Mouse (Mus musculus): ENCODE measurements around the gene Ntm. TPM values are rescaled to one million over a fixed set of nuclear protein-coding genes. Genes with fewer than 3 reads are reported as not detected.

Ntm gene
- polyA plus RNA-seq, 1 experiment from 2014 or later, result 22.6 TPM

- DNase-seq (ENCODE audit: low spot score), result no peak
- H3K36me3 ChIP-seq (ENCODE audit: control insufficient read depth, insufficient read depth, low read length), result no peaks in the 10 kb centered on the region
- H3K9ac ChIP-seq (ENCODE audit: low read length), result no peak overlapping the region
- H3K4me1 ChIP-seq (ENCODE audit: control insufficient read depth, insufficient read depth, low read length), result no peaks in the 10 kb centered on the region
- no peaks in the 10 kb centered on the region for H3K9me3 ChIP-seq (ENCODE audit: control insufficient read depth, low read length)
- no peak overlapping the region for H3K4me2 ChIP-seq (ENCODE audit: low read depth)
- WGBS, result 93% methylated on average over 3 of the region's 3 CpGs
- no peaks in the 10 kb centered on the region for H3K27me3 ChIP-seq (ENCODE audit: control insufficient read depth, insufficient read depth, low read length)
- no peak overlapping the region for H3K27ac ChIP-seq (ENCODE audit: low read depth, low read length)
- no peak overlapping the region for H3K4me3 ChIP-seq (ENCODE audit: low read depth, low read length)
- no peak for ATAC-seq (ENCODE audit: insufficient read depth, low FRiP score, low TSS enrichment)
These were observed 621.6 kb downstream of the Ntm start for GRCm38 (mm10) chr9:29341292-29341691.

GRCm38 (mm10) chr9:29335671-29336070, 627.3 kb downstream of the Ntm start:
- H3K27ac ChIP-seq (ENCODE audit: low read depth, low read length), result no peak overlapping the region
- ATAC-seq (ENCODE audit: insufficient read depth, low FRiP score, low TSS enrichment) (no peak), DNase-seq (ENCODE audit: low spot score) (no peak)
- H3K36me3 ChIP-seq (ENCODE audit: control insufficient read depth, insufficient read depth, low read length), result no peaks in the 10 kb centered on the region
- no peak overlapping the region for H3K4me3 ChIP-seq (ENCODE audit: low read depth, low read length)
- H3K4me2 ChIP-seq (ENCODE audit: low read depth), result no peak overlapping the region
- no peak overlapping the region for H3K9ac ChIP-seq (ENCODE audit: low read length)
- 85% methylated on average over 2 of the region's 2 CpGs for WGBS
- no peaks in the 10 kb centered on the region for H3K9me3 ChIP-seq (ENCODE audit: control insufficient read depth, low read length)
- H3K4me1 ChIP-seq (ENCODE audit: control insufficient read depth, insufficient read depth, low read length), result no peaks in the 10 kb centered on the region
- no peaks in the 10 kb centered on the region for H3K27me3 ChIP-seq (ENCODE audit: control insufficient read depth, insufficient read depth, low read length)

DNA sequence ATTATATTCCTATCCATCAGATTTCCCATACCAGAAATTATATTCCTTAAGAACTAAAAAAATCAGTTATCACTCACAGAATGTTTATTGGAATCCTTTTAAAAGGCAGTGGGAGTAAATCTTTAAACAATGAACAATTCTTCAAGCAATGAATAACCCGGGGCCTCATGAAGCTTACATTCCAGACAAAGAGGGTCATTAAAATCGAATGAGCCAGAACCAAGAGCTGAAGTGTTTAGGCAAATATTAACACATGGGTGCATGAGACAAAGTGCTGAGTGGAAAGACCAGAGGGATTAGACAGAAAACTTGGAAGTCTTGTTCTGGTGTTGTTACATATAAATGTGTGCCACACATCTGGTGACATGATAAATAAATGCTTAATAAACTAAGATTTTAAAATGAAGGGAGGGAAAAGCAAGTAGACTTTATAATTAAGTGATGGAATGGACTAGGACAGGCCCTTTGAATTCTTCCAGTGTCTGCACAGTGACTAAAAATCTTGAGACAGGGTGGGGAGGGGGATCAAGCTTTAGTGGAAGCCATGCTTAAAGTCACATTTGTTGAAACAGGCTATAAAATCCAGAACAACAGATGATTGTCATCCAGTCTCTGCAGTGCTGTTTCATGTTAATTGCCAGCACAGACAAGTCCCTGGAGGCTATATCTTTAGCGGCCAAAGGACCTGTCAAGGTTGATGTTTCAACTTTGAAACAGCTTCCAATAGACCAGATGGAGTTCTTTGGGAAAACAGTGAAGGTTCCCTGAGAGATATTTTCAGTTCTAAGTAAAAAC, 630.4 kb downstream of the Ntm start:
- no peak overlapping the region for H3K9ac ChIP-seq (ENCODE audit: low read length)
- no peak overlapping the region for H3K27ac ChIP-seq (ENCODE audit: low read depth, low read length)
- ATAC-seq (ENCODE audit: insufficient read depth, low FRiP score, low TSS enrichment), result no peak
- no peaks in the 10 kb centered on the region for H3K9me3 ChIP-seq (ENCODE audit: control insufficient read depth, low read length)
- 11% methylated on average over 3 of the region's 3 CpGs for WGBS
- DNase-seq (ENCODE audit: low spot score), result no peak
- no peak overlapping the region for H3K4me3 ChIP-seq (ENCODE audit: low read depth, low read length)
- H3K27me3 ChIP-seq (ENCODE audit: control insufficient read depth, insufficient read depth, low read length), result no peaks in the 10 kb centered on the region
- H3K36me3 ChIP-seq (ENCODE audit: control insufficient read depth, insufficient read depth, low read length), result no peaks in the 10 kb centered on the region
- no peaks in the 10 kb centered on the region for H3K4me1 ChIP-seq (ENCODE audit: control insufficient read depth, insufficient read depth, low read length)
- H3K4me2 ChIP-seq (ENCODE audit: low read depth), result no peak overlapping the region

DNA sequence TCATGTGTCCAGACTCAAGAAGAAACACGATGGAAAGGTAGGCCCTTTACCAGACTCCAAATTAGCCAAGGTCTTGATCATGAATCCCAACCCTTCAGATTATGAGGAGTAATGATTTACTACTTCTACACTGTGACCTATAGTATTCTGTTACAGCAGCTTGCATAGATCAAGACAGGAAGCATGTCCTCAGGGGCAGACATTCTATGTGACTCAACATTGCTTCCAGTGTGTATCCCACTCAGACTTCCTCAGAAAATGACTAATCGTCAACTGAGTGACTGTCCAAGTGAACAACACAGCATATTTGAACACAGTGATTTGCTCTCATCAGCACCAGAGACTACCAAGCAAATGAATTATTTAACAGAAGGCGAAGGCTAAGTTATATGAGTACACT, 632.5 kb downstream of the Ntm start:
- Histone ChIP-seq H3K4me2 (ENCODE audit: low read depth) (no peak overlapping the region), H3K4me3 (ENCODE audit: low read depth, low read length) (no peak overlapping the region), H3K9me3 (ENCODE audit: control insufficient read depth, low read length) (no peaks in the 10 kb centered on the region), H3K4me1 (ENCODE audit: control insufficient read depth, insufficient read depth, low read length) (no peaks in the 10 kb centered on the region), H3K36me3 (ENCODE audit: control insufficient read depth, insufficient read depth, low read length) (no peaks in the 10 kb centered on the region), H3K9ac (ENCODE audit: low read length) (no peak overlapping the region), H3K27me3 (ENCODE audit: control insufficient read depth, insufficient read depth, low read length) (no peaks in the 10 kb centered on the region), H3K27ac (ENCODE audit: low read depth, low read length) (no peak overlapping the region)
- ATAC-seq (ENCODE audit: insufficient read depth, low FRiP score, low TSS enrichment) (no peak), DNase-seq (ENCODE audit: low spot score) (no peak)
- 92% methylated on average over 3 of the region's 3 CpGs for WGBS

DNA sequence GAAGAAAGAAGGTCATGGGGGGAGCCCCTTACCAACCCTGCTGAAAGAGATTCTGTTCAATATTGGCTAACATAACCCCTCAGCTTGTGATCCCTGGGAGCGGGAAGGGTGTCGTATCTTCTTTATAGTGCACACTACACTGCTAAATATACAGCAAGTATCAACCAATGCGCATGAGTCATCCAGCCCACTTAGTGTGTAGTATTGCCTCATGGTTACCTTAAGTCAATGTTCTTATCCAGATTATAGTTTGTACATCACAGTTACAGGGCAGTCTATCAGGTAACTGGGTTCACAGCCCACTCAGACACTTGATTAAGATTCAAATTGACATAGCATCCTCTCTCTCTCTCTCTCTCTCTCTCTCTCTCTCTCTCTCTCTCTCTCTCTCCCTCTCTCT, 636.7 kb downstream of the Ntm start:
- ATAC-seq (ENCODE audit: insufficient read depth, low FRiP score, low TSS enrichment), result no peak
- no peak overlapping the region for H3K4me3 ChIP-seq (ENCODE audit: low read depth, low read length)

GRCm38 (mm10) chr9:29325137-29325536, 637.8 kb downstream of the Ntm start:
- H3K27me3 ChIP-seq (ENCODE audit: control insufficient read depth, insufficient read depth, low read length), result no peaks in the 10 kb centered on the region
- no peak overlapping the region for H3K4me3 ChIP-seq (ENCODE audit: low read depth, low read length)
- no peaks in the 10 kb centered on the region for H3K4me1 ChIP-seq (ENCODE audit: control insufficient read depth, insufficient read depth, low read length)
- 83% methylated on average over 8 of the region's 8 CpGs for WGBS
- DNase-seq (ENCODE audit: low spot score) (no peak), ATAC-seq (ENCODE audit: insufficient read depth, low FRiP score, low TSS enrichment) (no peak)
- no peaks in the 10 kb centered on the region for H3K9me3 ChIP-seq (ENCODE audit: control insufficient read depth, low read length)
- H3K27ac ChIP-seq (ENCODE audit: low read depth, low read length), result no peak overlapping the region
- H3K9ac ChIP-seq (ENCODE audit: low read length), result no peak overlapping the region
- no peaks in the 10 kb centered on the region for H3K36me3 ChIP-seq (ENCODE audit: control insufficient read depth, insufficient read depth, low read length)
- no peak overlapping the region for H3K4me2 ChIP-seq (ENCODE audit: low read depth)

More for the DNA sequence above, 636.7 kb downstream of the Ntm start:
- Histone ChIP-seq H3K9ac (ENCODE audit: low read length) (no peak overlapping the region), H3K36me3 (ENCODE audit: control insufficient read depth, insufficient read depth, low read length) (no peaks in the 10 kb centered on the region), H3K27me3 (ENCODE audit: control insufficient read depth, insufficient read depth, low read length) (no peaks in the 10 kb centered on the region), H3K27ac (ENCODE audit: low read depth, low read length) (no peak overlapping the region), H3K4me2 (ENCODE audit: low read depth) (no peak overlapping the region), H3K9me3 (ENCODE audit: control insufficient read depth, low read length) (no peaks in the 10 kb centered on the region), H3K4me1 (ENCODE audit: control insufficient read depth, insufficient read depth, low read length) (no peaks in the 10 kb centered on the region)
- 97% methylated on average over 3 of the region's 3 CpGs for WGBS
- DNase-seq (ENCODE audit: low spot score), result no peak

DNA sequence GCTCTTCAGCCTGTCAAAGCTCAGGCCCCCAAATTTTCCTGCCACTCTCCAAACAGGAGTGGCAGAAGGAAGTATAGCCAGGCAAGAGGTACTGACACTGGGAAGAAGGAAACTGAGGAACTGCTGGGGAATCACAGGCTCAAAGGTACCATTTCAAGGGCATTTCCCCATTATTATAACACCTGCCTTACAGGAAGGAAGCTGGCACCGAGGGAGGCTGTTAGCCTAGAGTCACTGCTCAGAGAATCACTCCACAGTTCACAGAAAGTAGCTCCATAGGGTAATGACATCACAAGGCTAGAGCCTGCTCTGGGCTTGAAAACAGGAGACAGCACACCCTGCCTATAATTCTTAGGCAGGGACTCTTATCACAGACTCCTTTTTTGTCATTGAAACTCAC, 643.7 kb downstream of the Ntm start:
- 40% methylated on average over 1 of the region's 1 CpGs for WGBS
- Histone ChIP-seq H3K9ac (ENCODE audit: low read length) (no peak overlapping the region), H3K4me1 (ENCODE audit: control insufficient read depth, insufficient read depth, low read length) (peaks cover 12% of the 10 kb centered on the region), H3K9me3 (ENCODE audit: control insufficient read depth, low read length) (no peaks in the 10 kb centered on the region), H3K27me3 (ENCODE audit: control insufficient read depth, insufficient read depth, low read length) (no peaks in the 10 kb centered on the region), H3K4me3 (ENCODE audit: low read depth, low read length) (no peak overlapping the region), H3K36me3 (ENCODE audit: control insufficient read depth, insufficient read depth, low read length) (no peaks in the 10 kb centered on the region), H3K27ac (ENCODE audit: low read depth, low read length) (no peak overlapping the region), H3K4me2 (ENCODE audit: low read depth) (no peak overlapping the region)
- no peak for ATAC-seq (ENCODE audit: insufficient read depth, low FRiP score, low TSS enrichment)
- no peak for DNase-seq (ENCODE audit: low spot score)

DNA sequence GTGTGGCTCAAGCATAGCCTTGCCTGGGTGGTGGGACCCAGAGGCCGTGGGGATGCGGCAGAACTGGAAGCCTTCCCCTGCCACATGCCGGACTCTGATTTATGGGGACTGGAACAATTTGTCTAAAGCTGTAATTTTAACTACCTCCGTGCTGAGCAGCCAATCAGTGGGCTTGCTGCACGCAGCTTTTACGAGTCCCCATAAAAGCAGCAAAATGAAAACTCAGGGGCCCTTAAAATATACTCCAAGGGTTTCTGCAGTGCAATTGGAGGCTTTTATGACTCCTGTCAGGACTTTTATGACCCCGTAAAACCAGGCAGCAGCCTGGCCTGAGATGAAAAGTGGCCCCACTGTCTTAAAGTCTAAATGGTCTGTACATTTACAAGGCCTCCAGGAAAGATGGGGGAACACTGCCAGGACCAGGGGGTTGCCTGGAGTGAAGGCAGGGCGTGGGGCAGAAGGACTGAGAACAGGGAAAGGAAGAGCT, 644.2 kb downstream of the Ntm start:
- peaks cover 12% of the 10 kb centered on the region for H3K4me1 ChIP-seq (ENCODE audit: control insufficient read depth, insufficient read depth, low read length)
- H3K4me2 ChIP-seq (ENCODE audit: low read depth), result no peak overlapping the region
- ATAC-seq (ENCODE audit: insufficient read depth, low FRiP score, low TSS enrichment), result 0 out of 2 replicates have a peak, but pooled peaks have one; percentile 53
- DNase-seq (ENCODE audit: low spot score), result no peak
- no peak overlapping the region for H3K9ac ChIP-seq (ENCODE audit: low read length)
- no peaks in the 10 kb centered on the region for H3K36me3 ChIP-seq (ENCODE audit: control insufficient read depth, insufficient read depth, low read length)
- no peak overlapping the region for H3K4me3 ChIP-seq (ENCODE audit: low read depth, low read length)
- WGBS, result 12% methylated on average over 8 of the region's 8 CpGs
- no peaks in the 10 kb centered on the region for H3K9me3 ChIP-seq (ENCODE audit: control insufficient read depth, low read length)
- no peak overlapping the region for H3K27ac ChIP-seq (ENCODE audit: low read depth, low read length)
- no peaks in the 10 kb centered on the region for H3K27me3 ChIP-seq (ENCODE audit: control insufficient read depth, insufficient read depth, low read length)

- Histone ChIP-seq H3K4me1 (ENCODE audit: control insufficient read depth, insufficient read depth, low read length) (peaks cover 12% of the 10 kb centered on the region), H3K9ac (ENCODE audit: low read length) (no peak overlapping the region), H3K27ac (ENCODE audit: low read depth, low read length) (no peak overlapping the region), H3K4me2 (ENCODE audit: low read depth) (no peak overlapping the region), H3K27me3 (ENCODE audit: control insufficient read depth, insufficient read depth, low read length) (no peaks in the 10 kb centered on the region), H3K4me3 (ENCODE audit: low read depth, low read length) (no peak overlapping the region), H3K36me3 (ENCODE audit: control insufficient read depth, insufficient read depth, low read length) (no peaks in the 10 kb centered on the region), H3K9me3 (ENCODE audit: control insufficient read depth, low read length) (no peaks in the 10 kb centered on the region)
- no peak; the same call in 1 of the 2 replicates for ATAC-seq (ENCODE audit: insufficient read depth, low FRiP score, low TSS enrichment)
- peak; percentile 37 for DNase-seq (ENCODE audit: low spot score)
- WGBS, result 30% methylated on average over 3 of the region's 3 CpGs
These were observed 645.3 kb downstream of the Ntm start for GRCm38 (mm10) chr9:29317623-29318022.
